Mouse (Mus musculus): ENCODE data around the gene Tepsin. TPM values are rescaled to one million over a fixed set of nuclear protein-coding genes. Genes with fewer than 3 reads are reported as not detected.

Tepsin gene
- polyA plus RNA-seq, 1 experiment from 2014 or later, result 25.5 TPM

DNA sequence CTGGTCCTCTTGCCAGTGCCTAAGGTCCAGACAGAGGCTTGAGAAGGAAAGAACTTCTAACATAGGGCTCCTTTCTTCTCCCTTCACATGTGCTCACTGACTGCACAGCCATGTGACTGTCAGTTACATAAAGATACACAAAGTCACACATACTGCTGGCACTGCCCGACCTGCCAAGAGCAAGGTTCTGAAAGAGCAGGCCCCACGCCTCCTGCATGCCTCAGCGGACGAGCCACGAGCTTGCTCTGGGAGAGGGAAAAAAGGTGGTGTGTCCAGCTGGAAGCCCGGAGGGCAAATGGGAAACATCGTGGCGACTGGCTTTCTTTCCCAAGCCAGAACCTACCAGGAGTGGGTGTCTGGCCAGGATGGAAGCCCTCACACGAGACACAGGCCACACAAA is 9.3 kb upstream of the Tepsin start:
- Histone ChIP-seq H3K4me1 (replicated peaks) (peaks cover 5% of the 10 kb centered on the region), H3K9ac (no peak overlapping the region), H3K27ac (replicated peaks) (no peak overlapping the region), H3K4me3 (no peak overlapping the region), H3K36me3 (peaks cover 23% of the 10 kb centered on the region), H3K9me3 (no peaks in the 10 kb centered on the region), H3K4me2 (no peak overlapping the region), H3K27me3 (no peaks in the 10 kb centered on the region)
- 82% methylated on average over 9 of the region's 9 CpGs for WGBS
- ATAC-seq (ENCODE audit: low FRiP score, low read depth), result no peak

DNA sequence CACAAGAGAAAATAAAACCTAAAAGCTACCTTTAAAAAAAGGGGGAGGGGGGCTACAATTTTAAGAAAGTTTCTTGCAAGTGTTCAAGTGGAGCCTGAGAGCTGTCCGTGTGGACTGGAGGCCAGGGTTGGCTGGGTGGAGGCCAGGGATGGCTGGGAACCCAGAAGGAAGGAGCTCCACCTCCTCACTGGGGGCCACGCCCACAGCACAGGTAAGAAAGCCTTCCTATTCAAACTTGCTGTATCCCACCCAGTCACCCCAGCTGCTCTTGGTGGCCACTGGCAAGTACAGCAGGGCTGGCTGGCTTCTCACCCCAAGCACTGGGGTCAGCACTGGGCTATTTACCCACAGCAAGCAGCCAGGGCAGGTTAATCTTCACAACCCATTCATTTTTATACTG is 8.5 kb upstream of the Tepsin start:
- 79% methylated on average over 2 of the region's 2 CpGs for WGBS
- no peak overlapping the region for H3K27ac ChIP-seq (replicated peaks)
- H3K4me1 ChIP-seq (replicated peaks), result peaks cover 1% of the 10 kb centered on the region
- no peaks in the 10 kb centered on the region for H3K27me3 ChIP-seq
- H3K4me3 ChIP-seq, result no peak overlapping the region
- no peak overlapping the region for H3K9ac ChIP-seq
- ATAC-seq (ENCODE audit: low FRiP score, low read depth), result no peak
- peaks cover 23% of the 10 kb centered on the region for H3K36me3 ChIP-seq
- no peaks in the 10 kb centered on the region for H3K9me3 ChIP-seq
- no peak overlapping the region for H3K4me2 ChIP-seq

DNA sequence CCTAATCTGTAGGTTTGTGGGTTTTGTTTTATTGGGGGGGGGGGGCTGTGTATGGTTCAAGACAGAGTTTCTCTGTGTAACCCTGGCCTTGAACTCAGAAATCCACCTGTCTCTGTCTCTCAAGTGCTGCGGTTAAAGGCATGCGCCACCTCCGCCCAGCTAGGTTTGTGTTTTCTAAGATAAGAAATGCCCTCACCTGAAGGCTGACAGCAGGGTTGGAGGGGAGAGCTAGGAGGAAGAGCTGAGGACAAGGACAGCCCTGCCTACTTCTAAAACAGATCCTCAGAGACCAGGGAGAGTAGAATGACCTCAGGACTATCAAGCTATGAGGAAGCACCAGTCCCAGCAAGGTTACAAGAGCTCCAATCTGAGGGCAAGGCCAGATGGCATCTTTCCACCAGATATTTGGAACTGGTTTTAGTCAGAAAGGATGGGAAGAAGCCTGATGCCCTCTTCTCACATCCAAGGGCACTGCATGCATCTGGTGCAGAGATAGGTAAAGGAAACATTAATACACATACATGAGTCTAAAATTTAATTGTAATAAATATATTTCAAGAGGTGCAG is 5.0 kb upstream of the Tepsin start:
- 98% methylated on average over 3 of the region's 3 CpGs for WGBS
- no peak for ATAC-seq (ENCODE audit: low FRiP score, low read depth)

GRCm38 (mm10) chr11:120101036-120101435 is 2.5 kb upstream of the Tepsin start:
- Histone ChIP-seq H3K27ac (replicated peaks) (peak overlapping the region; percentile 62), H3K9ac (no peak overlapping the region), H3K4me1 (replicated peaks) (peaks cover 27% of the 10 kb centered on the region), H3K4me2 (no peak overlapping the region), H3K36me3 (peaks cover 15% of the 10 kb centered on the region), H3K27me3 (no peaks in the 10 kb centered on the region), H3K4me3 (no peak overlapping the region), H3K9me3 (no peaks in the 10 kb centered on the region)
- WGBS, result 1% methylated on average over 3 of the region's 3 CpGs
- ATAC-seq (ENCODE audit: low FRiP score, low read depth), result no peak

More for the DNA sequence above, 5.0 kb upstream of the Tepsin start:
- Histone ChIP-seq H3K4me2 (no peak overlapping the region), H3K9me3 (no peaks in the 10 kb centered on the region), H3K4me3 (no peak overlapping the region), H3K36me3 (peaks cover 21% of the 10 kb centered on the region), H3K27me3 (no peaks in the 10 kb centered on the region), H3K4me1 (replicated peaks) (peaks cover 18% of the 10 kb centered on the region), H3K9ac (no peak overlapping the region), H3K27ac (replicated peaks) (no peak overlapping the region)

DNA sequence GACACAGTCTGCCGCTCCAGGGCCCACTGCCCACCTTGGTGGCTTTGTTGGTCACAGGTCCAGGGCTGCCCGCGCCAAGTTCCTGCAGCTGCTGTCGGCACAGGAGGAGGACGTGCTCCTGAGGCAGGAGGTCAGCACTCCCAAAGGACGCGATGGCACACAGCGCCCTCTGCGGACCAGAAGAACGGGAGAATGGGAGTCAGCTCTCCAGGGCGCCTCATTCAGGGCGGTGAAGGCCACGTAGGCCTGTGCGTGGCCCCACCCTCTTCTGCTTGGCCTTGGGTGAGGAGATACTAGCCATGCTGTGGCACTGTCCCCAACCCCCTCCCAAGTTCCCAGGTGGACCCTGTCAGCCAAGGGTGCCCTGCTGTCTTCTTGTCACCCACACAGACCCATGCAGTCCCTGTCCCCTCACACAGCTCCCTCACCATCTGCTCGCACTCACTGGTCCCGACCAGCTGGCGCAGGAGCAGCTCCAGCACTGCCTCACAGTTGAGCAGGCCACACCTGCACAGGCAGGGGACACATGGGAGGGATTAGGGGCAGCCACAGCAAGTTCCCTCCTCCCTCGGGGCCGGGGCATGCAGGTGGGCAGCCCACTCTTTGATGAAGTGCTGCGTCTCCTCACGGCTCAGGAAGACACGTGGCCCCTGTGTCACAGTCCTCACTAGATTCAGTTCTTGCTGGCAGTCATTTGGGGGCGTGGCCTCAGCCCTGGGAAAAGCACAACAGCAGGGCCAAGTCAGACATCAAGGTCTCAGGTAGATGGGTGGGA is 5.5 kb downstream of the Tepsin start:
- H3K27me3 ChIP-seq, result no peaks in the 10 kb centered on the region
- peaks cover 33% of the 10 kb centered on the region for H3K36me3 ChIP-seq
- H3K4me3 ChIP-seq, result no peak overlapping the region
- no peak overlapping the region for H3K27ac ChIP-seq (replicated peaks)
- 79% methylated on average over 23 of the region's 23 CpGs for WGBS
- no peak overlapping the region for H3K4me2 ChIP-seq
- H3K4me1 ChIP-seq (replicated peaks), result peaks cover 7% of the 10 kb centered on the region
- no peak overlapping the region for H3K9ac ChIP-seq
- ATAC-seq (ENCODE audit: low FRiP score, low read depth), result no peak
- no peaks in the 10 kb centered on the region for H3K9me3 ChIP-seq

- 93% methylated on average over 4 of the region's 4 CpGs for WGBS
- no peaks in the 10 kb centered on the region for H3K9me3 ChIP-seq
- peaks cover 33% of the 10 kb centered on the region for H3K36me3 ChIP-seq
Observed at GRCm38 (mm10) chr11:120090661-120091060, 7.9 kb downstream of the Tepsin start.

DNA sequence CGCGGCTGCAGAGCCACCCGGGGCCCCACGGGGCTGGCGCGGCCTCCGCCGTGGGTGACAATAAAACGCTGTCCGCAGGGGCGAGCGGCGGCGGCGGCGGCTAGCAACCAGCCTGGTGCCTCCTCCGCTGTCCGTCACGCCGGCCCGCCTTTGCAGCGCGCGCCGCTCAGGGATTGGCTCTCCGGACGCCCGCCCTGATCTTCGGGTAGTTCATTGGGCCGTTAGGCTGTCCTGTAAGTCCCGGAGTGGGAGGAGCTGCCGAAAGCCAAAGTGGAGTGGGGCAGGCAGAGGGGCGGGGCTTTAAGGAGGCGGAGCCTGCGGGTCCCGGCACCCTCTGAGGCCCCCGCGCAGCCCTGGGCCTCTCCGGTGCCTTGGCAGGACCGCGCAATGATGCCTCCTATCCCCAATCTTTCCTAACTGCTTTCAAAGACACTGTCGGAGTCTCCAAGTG is 11.8 kb downstream of the Tepsin start, which contains the start of gene Cep131:
TSS of gene Cep131 (minus strand) at position 126 of the 451 bp plus-strand sequence.
- H3K9me3 ChIP-seq, result no peaks in the 10 kb centered on the region
- peak within 1 kb of the TSS; percentile 89 for H3K27ac ChIP-seq (replicated peaks)
- ATAC-seq (ENCODE audit: low FRiP score, low read depth), result peak; percentile 99
- H3K36me3 ChIP-seq, result peaks cover 18% of the 10 kb centered on the region
- peaks cover 18% of the 10 kb centered on the region for H3K4me1 ChIP-seq (replicated peaks)
- H3K27me3 ChIP-seq, result no peaks in the 10 kb centered on the region
- peak within 1 kb of the TSS; percentile 73 for H3K4me2 ChIP-seq
- WGBS, result under 1% methylated on average over 41 of the region's 42 CpGs
- peak within 1 kb of the TSS; percentile 89 for H3K4me3 ChIP-seq
- peak within 1 kb of the TSS; percentile 98 for H3K9ac ChIP-seq

More at GRCm38 (mm10) chr11:120090661-120091060, 7.9 kb downstream of the Tepsin start:
- Histone ChIP-seq H3K4me3 (no peak overlapping the region), H3K4me1 (replicated peaks) (peaks cover 10% of the 10 kb centered on the region), H3K9ac (no peak overlapping the region), H3K27ac (replicated peaks) (no peak overlapping the region), H3K27me3 (no peaks in the 10 kb centered on the region), H3K4me2 (no peak overlapping the region)
- ATAC-seq (ENCODE audit: low FRiP score, low read depth), result no peak

- no peak; the same call in 1 of the 2 replicates for ATAC-seq (ENCODE audit: low FRiP score, low read depth)
- peak overlapping the region; percentile 89 for H3K4me3 ChIP-seq
- no peaks in the 10 kb centered on the region for H3K9me3 ChIP-seq
- peak overlapping the region; percentile 73 for H3K4me2 ChIP-seq
- WGBS, result under 1% methylated on average over 23 of the region's 25 CpGs
- peak overlapping the region; percentile 98 for H3K9ac ChIP-seq
- no peaks in the 10 kb centered on the region for H3K27me3 ChIP-seq
- H3K36me3 ChIP-seq, result peaks cover 12% of the 10 kb centered on the region
- H3K4me1 ChIP-seq (replicated peaks), result peaks cover 18% of the 10 kb centered on the region
- H3K27ac ChIP-seq (replicated peaks), result peak overlapping the region; percentile 89
Observed at GRCm38 (mm10) chr11:120085891-120086627, 12.5 kb downstream of the Tepsin start.

- 95% methylated on average over 6 of the region's 6 CpGs for WGBS
- no peaks in the 10 kb centered on the region for H3K27me3 ChIP-seq
Observed at GRCm38 (mm10) chr11:120080282-120080681, 18.2 kb downstream of the Tepsin start.

GRCm38 (mm10) chr11:120076191-120076590 is 22.3 kb downstream of the Tepsin start:
- Histone ChIP-seq H3K36me3 (peaks cover 27% of the 10 kb centered on the region), H3K4me1 (replicated peaks) (no peaks in the 10 kb centered on the region), H3K9me3 (no peaks in the 10 kb centered on the region), H3K27me3 (no peaks in the 10 kb centered on the region), H3K4me2 (no peak overlapping the region), H3K27ac (replicated peaks) (no peak overlapping the region), H3K4me3 (no peak overlapping the region), H3K9ac (no peak overlapping the region)
- ATAC-seq (ENCODE audit: low FRiP score, low read depth), result no peak
- WGBS, result 87% methylated on average over 3 of the region's 3 CpGs

More at GRCm38 (mm10) chr11:120080282-120080681, 18.2 kb downstream of the Tepsin start:
- H3K9me3 ChIP-seq, result no peaks in the 10 kb centered on the region
- no peak overlapping the region for H3K4me3 ChIP-seq
- no peak overlapping the region for H3K9ac ChIP-seq
- no peak overlapping the region for H3K27ac ChIP-seq (replicated peaks)
- no peak overlapping the region for H3K4me2 ChIP-seq
- H3K4me1 ChIP-seq (replicated peaks), result peaks cover 5% of the 10 kb centered on the region
- no peak for ATAC-seq (ENCODE audit: low FRiP score, low read depth)
- H3K36me3 ChIP-seq, result peaks cover 18% of the 10 kb centered on the region

- peaks cover 35% of the 10 kb centered on the region for H3K36me3 ChIP-seq
- no peaks in the 10 kb centered on the region for H3K9me3 ChIP-seq
- H3K27ac ChIP-seq (replicated peaks), result no peak overlapping the region
- peaks cover 4% of the 10 kb centered on the region for H3K4me1 ChIP-seq (replicated peaks)
- no peaks in the 10 kb centered on the region for H3K27me3 ChIP-seq
- H3K4me2 ChIP-seq, result no peak overlapping the region
- WGBS, result 93% methylated on average over 9 of the region's 9 CpGs
- H3K4me3 ChIP-seq, result no peak overlapping the region
- ATAC-seq (ENCODE audit: low FRiP score, low read depth), result no peak
- H3K9ac ChIP-seq, result no peak overlapping the region
Observed at GRCm38 (mm10) chr11:120072986-120073647, 25.4 kb downstream of the Tepsin start.

All from hindbrain, embryonic 15.5 days (tissue).